Mouse (Mus musculus): ENCODE measurements around the gene Ubox5.

- TF ChIP-seq CTCF (conservative IDR thresholded peaks at IDR 0.05; ENCODE audit: insufficient read depth, insufficient read length, low read depth, low read length) (no peak), POLR2A (IDR thresholded peaks at IDR 0.05; ENCODE audit: low read depth, low read length) (no peak)
Observed at GRCm38 (mm10) chr2:130579791-130580190, 50.0 kb downstream of the Ubox5 start.
